Mouse (Mus musculus) right cerebral cortex, postnatal 25 days (tissue): Measurements from ENCODE around the gene Gm20388.

ENCODE experiments used
- DNase-seq: peaks from one replicate; pipeline ENCODE4 v3.0.0; 2022

Gm20388 gene

DNA sequence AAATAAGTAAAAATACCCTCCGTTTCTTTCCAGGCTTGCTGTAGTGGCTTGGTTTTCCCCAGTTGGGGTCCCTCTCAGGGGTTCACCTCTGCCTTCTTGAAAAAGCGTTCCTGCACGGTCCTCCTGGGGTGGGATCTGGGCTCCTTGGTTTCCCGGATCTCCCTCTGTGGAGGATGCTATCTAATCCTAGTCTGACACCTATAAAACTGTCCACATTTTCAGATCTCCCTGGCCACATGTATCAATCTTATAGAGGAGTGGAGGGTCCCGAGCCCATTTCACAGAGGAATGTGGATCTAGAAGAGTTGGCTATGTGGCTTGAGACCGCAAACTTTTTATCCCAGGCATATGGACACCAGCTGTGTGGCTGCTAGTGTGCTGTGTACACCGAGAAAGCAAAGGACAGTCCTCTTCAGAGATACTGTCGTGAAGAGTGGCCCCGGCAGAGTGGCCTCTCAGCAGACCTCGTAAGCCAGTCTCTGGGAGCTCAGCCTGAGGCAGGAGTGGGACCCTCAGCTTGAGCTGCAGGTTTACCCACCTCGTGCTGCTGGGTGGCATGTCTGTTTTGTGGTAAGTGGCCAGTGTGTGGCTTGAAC, 2768.8 kb downstream of the Gm20388 start:
- no peak for DNase-seq

DNA sequence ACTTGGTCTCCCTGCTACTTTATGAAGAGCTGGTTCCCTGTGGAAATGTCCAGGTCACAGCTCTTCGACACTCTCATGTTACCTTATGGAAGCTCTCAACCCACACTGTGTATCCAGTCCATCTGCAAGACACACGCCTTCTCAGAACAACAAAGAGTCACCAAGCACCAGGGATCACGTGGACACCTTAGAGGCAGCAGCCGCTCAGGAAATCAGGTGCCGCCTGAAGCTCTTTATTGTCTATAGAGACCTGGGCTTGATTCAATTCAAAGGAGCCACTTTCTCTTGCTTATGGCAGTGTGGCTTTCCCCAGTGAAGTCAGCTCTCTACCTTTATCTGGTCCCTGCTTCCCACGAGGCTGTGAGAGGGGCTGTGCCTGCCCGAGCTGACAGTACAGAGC, 2769.5 kb downstream of the Gm20388 start:
- no peak for DNase-seq

DNA sequence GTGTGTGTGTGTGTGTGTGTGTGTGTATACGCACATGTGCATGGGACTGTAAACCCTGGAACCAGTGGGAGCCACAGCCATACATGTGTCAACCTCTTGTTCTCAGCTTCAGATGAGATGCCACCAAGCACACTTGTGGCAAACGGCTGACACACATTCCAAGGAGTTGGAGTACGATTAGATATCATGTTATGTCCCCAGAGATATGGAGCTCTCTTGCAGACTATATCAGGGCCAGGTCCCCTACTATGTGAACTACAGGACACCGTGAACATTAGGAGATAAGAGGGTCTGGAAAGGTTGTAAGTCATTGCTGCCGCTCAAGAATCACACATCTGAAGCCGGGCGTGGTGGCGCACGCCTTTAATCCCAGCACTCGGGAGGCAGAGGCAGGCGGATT, 2772.2 kb downstream of the Gm20388 start:
- DNase-seq: no peak

DNA sequence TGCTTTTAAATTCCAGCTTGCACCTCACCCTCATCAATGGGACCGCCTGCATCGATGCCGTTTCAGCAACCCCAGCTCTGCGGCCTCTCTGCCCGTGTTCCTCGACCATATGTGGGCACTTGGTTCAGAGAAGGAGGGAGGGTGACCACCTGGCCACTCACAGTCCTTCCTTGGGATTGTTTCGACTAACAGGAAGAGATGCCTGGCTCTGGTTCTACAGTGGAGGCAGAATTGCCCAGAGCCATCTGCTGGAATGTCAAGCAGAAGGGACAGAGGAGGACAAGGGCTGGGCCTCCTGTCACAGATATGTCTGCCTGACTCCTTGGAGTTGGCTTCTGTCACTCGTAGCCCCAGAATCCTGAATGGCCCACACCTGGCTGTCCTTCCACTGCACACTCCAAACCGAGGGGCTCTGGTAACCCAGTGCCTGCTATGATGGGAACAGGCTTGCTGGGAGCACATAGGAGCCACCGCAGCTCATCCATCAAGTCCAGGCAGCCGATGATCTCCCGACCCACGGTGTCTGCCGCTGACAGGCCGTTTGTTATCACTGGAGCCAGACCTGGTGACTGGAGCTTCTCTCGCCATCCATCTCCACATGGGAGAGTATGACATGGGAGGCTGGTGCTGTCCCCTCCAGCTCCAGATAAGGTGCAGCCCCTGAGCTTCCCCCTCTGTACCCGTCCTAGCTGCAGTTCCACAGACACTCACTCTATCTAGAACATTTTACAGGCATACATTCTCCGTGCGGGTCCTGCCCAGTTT, 2774.6 kb downstream of the Gm20388 start:
- no peak for DNase-seq

DNA sequence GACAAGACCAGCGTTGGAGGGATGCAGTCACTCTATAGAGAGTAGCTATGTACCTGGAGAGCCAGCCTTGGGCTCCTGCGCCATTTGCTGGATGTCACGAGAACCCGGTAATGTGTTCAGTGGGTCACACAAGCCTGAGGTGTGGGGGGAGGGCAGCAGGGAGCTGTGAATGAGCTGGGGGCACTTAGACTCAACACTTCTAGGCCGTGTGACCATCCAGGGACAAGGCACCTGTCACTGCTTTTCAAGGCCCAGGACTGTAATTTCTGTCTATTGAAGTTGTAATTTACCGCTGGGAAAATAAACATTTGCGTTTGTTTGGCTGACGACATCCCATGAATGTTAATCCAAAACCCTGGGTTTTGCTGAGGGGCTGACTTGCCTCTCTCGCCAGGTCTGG, 2776.2 kb downstream of the Gm20388 start:
- DNase-seq: no peak

DNA sequence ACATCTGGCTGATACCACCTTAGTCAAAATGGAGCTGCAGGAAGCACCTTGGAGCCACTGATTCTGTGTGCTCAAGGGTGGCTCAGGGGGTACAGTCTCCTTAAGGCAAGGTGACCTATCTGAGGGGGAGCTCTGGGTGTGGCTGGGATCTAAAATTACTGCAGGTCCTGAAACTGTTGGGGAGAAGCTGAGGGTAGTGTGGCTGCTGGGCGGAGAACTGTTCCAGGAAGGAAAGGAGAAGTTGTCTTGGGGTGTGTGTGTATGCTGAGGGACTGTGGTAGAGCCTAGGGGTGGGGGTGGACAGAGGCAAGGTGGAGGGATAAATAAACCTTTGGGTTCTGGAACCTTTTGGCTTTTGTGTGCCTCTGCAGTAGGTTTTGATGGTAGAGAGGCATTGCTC, 2778.7 kb downstream of the Gm20388 start:
- no peak for DNase-seq

DNA sequence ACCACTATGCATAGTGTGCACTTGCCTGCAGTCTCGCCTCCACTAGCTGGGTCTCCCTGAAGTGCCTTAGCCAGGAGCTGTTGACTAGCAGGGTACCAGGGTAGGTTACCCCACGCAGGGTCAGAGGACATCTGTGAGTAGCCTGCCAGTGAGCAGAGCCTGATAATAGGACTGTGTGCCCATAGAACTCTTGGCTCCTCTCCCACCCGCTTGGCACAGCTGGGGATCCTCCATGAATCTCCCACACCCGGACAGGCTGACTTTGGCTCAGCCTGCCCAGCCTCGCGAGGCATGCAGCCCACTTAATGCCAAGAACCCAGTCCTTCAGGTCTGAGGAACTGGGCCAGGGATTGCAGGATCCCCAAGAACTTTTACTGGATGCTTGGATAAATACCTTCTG, 2780.4 kb downstream of the Gm20388 start:
- DNase-seq: no peak

DNA sequence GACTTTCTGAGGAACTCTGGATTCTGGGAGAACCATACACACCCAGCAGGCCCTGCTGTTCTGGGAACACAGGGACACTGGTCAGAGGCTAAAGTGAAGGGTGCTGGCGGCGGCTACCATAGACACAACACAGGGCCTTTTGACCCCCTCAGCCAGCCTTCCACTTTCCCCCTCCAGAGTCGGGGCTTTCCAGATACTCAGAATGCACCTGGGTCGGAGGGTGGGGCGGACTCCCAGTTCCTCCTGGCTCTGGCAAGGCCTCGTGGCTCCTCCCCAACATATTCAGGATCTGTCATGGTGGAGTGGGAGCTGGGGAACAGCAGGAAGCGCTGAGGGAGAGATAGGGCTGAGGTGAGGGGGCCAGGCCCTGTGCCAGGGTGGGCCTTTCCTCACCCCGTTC, 2781.5 kb downstream of the Gm20388 start:
- no peak for DNase-seq

DNA sequence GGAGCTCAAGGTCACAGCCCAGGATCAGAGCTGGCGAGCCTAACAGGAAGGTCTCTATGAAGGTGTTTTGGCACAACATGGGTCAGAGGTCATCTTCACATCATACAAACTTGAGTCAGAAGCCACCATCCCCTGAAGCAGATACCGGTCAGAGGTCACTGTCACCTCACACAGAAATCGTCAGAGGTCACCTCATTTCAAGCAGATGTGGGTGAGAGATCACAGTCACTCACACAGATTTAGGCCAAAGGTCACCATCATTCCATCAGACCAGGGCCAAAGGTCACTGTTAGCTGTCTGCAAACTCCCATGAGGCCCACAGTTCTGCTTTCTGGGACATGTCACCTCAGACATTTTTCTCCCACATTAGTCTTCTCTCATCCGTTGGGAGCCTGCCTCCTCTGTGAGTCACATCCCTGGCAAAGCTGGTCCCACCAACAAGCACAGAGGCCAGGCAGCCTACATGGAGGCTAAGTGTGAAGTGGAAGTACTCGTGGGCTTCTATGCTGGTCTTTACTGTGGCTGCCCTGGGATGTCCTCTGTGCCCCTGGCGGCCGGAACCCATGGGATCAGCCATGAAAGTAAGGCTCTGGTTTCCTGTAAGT, 2784.9 kb downstream of the Gm20388 start:
- no peak for DNase-seq

DNA sequence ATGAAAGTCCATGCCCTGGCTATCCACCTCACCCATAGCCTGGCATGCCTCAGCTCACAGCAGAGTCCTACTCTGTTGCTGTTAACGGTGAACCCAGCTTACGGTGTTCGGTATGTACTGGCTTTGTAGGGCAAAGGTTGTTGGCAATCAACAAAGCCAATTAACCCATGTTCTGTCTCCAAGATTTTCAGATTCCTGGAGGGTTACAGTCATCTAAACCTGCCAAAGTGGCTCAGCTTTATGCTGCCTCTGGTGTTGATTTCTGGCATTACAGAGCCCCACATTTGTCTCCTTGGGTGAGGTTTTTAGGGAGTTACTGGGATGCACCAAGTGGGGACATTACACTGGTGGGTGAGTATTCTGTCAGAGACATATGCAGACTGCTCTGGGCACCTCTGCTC, 2786.5 kb downstream of the Gm20388 start:
- DNase-seq: no peak

DNA sequence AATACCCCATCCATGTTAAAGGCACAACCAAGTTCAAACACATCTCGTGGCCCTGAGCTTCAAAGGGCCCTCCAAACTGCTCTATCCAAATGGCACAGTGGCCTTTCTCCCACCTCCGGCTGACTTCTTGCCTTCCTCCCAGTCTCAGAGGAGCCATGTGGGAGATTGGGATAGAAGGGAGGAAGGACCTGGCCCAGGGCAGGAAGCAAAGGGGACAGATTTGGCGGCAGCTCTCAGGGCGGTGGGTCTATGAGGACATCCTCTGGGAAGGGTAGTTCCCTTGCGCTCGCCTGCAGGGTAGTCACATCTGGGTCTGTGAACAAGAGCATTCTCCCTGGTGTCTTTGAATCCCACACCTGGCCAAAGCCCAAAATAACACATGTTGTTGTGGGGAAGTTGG, 2786.9 kb downstream of the Gm20388 start:
- DNase-seq: no peak

DNA sequence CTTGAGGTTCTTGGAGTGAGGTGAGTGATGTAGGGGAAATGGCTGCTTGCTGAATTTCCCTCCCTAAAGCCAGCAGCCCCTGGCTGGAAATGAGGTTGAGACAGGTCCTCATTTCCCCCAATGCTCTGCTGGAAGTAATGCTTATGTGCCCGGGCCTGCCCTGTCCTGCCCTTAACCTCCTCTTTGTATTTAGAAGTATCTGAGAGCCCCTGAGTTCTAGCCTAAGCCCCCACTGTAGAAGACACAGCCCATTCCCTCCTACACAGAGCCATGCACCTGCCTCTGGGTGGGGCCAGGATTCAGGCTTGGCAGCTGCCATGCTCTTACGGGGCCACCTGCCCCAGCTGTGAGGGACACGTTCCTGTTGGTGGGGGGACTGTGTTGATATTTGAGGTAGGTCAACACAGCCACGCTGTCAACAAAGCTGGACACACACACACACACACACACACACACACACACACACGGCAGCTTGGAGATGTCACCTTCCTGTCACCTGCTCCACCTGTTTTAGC, 2787.7 kb downstream of the Gm20388 start:
- DNase-seq: no peak

DNA sequence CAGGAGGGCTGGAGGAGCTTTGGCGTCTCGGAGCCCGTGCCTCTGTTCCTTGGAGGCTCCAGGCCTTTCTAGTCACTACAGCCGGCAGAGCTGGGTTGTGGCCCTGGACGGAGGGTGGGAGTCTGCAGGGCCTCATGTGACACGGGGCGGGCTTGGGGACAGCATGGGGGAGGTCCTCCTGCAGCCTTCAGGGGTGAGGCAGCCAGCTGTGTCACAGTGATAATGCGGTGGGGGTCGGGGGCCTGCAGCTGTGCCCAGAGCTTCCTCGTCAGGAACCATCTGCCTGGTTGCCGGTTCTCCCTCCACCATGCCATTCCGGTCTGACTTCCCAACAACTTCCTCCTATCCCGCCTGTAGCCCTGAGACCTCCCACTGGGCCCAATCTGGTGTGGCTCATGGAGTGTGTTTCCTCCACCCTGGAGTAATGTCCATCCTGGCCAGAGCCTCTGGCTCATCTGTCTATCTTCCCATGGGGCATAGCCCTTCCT, 2788.4 kb downstream of the Gm20388 start, which contains the start of gene Cbfa2t3:
Cbfa2t3 (minus strand) TSS at position 105 of the 488 bp plus-strand sequence.
- no peak for DNase-seq

DNA sequence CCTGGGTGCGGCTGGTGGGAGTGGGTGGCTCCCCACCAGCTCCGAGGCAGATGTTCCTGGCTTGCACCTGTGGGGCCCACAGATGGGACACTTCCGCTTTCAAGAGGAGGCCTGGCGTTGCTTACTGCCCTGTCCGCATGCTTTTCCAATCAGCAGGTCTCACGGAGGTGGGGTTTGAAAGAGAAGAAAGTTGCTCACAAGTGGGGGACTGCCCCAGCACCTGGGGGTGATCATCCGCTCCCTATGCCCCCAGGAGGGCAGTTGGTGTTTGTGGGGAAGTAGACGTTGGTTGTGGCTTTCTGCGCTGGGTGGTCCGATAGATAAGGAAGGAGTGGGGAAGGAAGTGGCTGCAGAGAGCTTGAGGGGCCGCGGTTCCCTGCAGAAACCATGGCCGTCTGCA, 2790.0 kb downstream of the Gm20388 start:
- no peak for DNase-seq

DNA sequence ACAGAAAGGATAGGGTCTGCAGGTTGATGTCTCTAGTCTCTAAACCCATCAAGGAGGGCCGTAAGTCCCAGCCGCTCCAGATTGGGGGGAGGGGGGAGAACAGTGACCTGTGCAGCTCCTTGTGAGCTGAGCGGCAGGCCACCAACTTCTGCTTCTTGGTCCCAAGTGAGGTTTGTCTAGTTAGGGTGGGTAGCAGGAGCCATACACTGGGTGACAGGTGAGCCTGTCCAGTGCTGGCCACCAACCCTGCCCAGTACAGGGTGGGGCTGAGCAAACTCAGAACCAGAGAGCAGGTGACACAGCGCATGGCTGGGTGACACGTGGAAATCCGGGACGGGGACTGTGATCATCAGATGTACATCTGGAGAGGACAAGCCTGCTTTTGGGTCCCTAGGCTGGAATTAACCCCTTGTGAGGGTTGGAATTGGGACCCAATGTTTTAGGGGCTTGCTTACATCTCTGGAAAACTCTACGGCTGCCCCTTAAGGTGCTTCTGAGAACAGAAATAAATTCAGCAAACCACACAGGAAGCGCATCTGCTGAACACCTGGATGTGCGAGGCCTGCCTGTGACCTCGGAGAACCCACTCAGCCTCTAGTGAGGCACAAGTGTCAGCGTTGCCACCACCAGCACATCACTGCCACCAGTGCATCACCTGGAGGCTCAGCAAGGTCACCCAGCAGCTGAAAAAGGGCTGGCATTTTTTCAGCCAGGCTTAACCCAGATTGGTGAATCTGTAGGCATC, 2791.0 kb downstream of the Gm20388 start:
- DNase-seq: no peak

DNA sequence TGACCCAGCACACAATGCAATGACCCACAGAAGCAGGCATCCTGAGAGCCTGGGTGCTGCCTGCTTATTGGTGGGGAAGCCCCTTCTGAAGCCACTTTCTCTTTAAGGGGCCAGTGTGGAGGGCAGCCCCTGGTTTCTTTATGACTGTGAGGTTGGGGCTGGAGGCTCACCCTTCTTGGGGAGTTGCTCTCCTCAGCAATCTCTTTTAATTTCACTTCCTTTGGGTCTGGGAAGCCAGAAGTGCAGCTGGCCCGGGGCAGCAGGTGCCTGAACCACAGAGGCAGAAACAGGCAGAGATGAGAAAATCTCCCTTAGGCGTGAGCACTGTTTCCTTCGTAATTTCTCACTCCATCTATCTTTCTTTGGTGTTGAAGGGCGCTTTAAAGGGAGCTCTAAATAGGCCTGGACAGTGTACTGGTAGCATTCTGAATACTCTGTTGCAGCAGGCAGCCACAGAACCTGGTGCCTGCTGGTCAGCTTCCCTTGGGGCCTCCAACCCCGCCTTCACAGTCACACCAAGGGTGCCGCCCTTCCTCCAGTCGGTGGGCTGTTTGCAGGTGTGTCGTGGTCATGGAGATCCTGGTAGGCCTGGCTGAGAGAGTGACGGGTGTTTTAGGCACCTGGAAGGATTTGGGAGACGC, 2791.8 kb downstream of the Gm20388 start:
- no peak for DNase-seq

DNA sequence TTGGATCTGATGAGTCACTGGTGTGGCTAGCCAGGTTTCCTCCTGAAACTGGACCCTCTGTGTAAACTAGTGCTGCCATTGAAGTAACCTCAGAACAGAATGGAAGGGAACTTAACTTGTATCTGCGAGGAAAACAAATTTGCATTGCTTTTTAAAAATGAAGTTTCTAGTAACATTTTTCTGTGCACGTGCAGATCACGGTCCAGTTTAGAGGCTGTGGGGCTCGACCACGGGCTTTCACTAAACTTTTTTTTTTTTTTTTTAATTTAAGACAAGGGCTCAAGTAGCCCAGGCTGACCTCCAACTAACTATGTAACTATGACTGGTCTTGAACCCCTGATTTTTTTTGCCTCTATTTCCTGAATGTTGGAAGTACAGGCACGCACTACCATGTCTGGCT, 2792.3 kb downstream of the Gm20388 start:
- DNase-seq: no peak

DNA sequence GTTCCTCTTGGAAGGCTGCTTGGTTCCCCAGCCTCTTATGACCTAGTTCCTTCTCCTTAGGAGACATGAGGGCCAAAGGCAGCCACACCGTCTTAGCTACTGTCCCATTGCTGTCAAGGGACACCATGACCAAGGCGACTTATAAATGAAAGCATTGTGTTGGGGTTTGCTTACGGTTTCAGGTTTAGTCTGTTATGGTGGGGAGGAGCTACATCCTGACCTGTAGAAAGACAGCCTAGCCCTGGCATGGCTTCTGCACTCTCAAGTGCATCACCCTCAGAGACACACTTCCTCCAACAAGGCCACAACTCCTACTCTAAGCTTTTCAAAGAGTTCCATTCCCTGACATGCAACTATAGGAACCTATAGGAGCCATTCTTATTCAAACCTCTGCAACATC, 2794.0 kb downstream of the Gm20388 start:
- no peak for DNase-seq

DNA sequence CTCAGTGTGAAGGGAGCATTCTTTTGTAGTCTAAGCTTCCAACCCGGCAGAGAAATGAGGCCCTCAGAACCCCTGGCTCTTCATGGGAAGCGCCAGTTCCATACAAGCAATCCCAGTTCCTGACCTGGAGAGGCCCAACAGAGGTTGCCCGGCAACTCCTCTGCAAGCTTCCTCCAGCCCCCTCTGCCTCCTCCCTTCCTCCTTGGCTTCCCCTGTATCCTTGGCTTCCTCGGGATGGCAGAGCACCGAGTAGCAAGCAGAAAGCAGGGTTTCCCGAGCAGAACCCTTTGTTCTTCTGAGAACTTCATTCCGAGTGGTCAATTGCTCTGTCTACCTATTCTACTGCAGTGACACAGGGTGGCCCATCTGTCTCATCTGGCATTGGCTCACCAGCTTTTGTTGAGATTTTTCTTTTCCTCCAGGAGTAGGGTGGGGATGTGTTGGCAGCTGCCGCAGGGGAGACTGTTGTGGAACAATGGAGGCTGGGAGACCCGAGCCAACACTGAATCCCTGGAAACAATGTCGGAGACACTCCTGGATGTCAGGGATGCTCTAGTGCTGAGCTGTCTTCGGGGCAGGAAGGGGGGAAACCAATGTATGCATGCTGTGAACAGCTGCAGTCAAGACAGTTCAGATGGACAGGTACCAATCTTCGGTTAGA, 2795.4 kb downstream of the Gm20388 start:
- DNase-seq: no peak

DNA sequence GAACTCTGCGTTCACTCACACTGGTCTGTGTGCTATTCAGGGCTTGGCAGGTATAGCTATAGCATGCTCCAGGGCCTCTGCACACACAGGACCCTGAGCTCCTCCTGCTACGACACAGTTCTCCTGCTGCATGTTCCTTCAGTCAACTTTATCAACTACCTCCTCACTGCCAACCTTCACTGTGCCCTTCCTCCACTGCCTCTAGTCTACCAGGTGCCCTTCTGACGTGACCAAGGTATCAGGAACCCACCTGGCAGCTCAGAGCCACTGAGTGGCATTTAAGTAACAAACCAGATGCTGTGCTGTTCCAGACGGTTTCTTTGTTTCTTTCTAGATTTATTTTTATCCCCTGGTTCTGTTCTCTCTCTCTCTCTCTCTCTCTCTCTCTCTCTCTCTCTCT, 2796.5 kb downstream of the Gm20388 start:
- DNase-seq: no peak

DNA sequence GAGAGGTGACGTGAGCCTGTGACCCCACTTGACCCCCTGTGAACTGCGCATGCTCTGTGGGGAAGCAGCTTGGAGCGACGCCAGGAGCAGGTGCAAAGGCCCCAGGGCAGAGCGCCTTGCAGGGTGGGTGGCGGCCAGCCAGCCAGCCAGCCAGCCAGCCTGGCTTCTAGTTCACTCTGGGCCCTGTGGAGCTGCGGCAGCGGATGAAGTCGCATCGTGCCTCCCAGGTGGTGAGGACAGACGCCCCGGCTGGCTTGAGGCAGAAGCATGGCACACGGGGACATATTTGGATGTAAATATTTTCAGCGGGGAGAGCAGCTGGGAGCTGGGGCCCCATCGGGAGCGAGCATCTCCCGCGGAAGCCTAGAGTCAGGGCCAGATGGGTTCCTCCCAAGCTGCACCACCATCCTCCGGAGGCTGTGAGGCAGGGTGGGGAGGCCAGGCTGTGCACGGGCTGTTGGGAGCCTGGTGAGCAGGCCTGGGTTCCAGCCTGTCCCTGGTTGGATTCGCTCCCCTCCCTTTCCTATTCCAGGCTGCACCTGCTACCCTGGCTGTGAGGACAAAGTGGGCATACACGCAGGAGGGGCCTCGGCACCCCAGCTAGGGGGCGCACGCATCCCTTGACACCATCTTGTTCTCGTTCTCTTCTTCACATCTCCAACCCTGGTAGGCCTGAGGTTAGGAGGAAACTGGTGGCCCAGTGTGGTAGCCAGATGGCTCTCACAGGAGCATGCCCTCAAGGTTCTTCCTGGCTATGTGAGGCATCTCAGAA, 2798.9 kb downstream of the Gm20388 start:
- DNase-seq: peak; percentile 47
